Mouse (Mus musculus): ENCODE measurements around the gene Zfp444. TPM values are rescaled to one million over a fixed set of nuclear protein-coding genes. Genes with fewer than 3 reads are reported as not detected.
A peak's percentile ranks its signal among the peaks of the same experiment; 100 is the strongest.

The Zfp444 gene
- polyA plus RNA-seq, 1 experiment from 2014 or later, result 79.4 TPM

- no peak overlapping the region for H3K27ac ChIP-seq (ENCODE audit: low read depth, low read length)
- H3K9ac ChIP-seq (replicated peaks; ENCODE audit: low read depth, low read length), result no peak overlapping the region
- no peaks in the 10 kb centered on the region for H3K27me3 ChIP-seq (ENCODE audit: control insufficient read depth, insufficient read depth, low read length)
- peaks cover 6% of the 10 kb centered on the region for H3K4me1 ChIP-seq (ENCODE audit: control insufficient read depth, insufficient read depth, low read length)
- ATAC-seq (ENCODE audit: low read depth), result no peak
- H3K36me3 ChIP-seq (ENCODE audit: control insufficient read depth, insufficient read depth, low read length), result no peaks in the 10 kb centered on the region
- 87% methylated on average over 7 of the region's 7 CpGs for WGBS
- no peaks in the 10 kb centered on the region for H3K9me3 ChIP-seq (ENCODE audit: control insufficient read depth, low read length)
- H3K4me2 ChIP-seq (ENCODE audit: low read depth, low read length), result no peak overlapping the region
- H3K4me3 ChIP-seq (ENCODE audit: low read depth, low read length), result no peak overlapping the region
These were observed 25.6 kb upstream of the Zfp444 start for GRCm38 (mm10) chr7:6146194-6146981.

- Histone ChIP-seq H3K9ac (replicated peaks; ENCODE audit: low read depth, low read length) (no peak overlapping the region), H3K4me1 (ENCODE audit: control insufficient read depth, insufficient read depth, low read length) (peaks cover 6% of the 10 kb centered on the region), H3K27ac (ENCODE audit: low read depth, low read length) (no peak overlapping the region), H3K36me3 (ENCODE audit: control insufficient read depth, insufficient read depth, low read length) (no peaks in the 10 kb centered on the region), H3K4me2 (ENCODE audit: low read depth, low read length) (no peak overlapping the region), H3K27me3 (ENCODE audit: control insufficient read depth, insufficient read depth, low read length) (no peaks in the 10 kb centered on the region), H3K9me3 (ENCODE audit: control insufficient read depth, low read length) (no peaks in the 10 kb centered on the region), H3K4me3 (ENCODE audit: low read depth, low read length) (no peak overlapping the region)
- WGBS, result 77% methylated on average over 2 of the region's 2 CpGs
- no peak for ATAC-seq (ENCODE audit: low read depth)
These were observed 25.1 kb upstream of the Zfp444 start for GRCm38 (mm10) chr7:6146982-6147325.

GRCm38 (mm10) chr7:6147688-6148087 is 24.3 kb upstream of the Zfp444 start:
- Histone ChIP-seq H3K36me3 (ENCODE audit: control insufficient read depth, insufficient read depth, low read length) (no peaks in the 10 kb centered on the region), H3K9ac (replicated peaks; ENCODE audit: low read depth, low read length) (no peak overlapping the region), H3K27me3 (ENCODE audit: control insufficient read depth, insufficient read depth, low read length) (no peaks in the 10 kb centered on the region), H3K4me2 (ENCODE audit: low read depth, low read length) (no peak overlapping the region), H3K4me3 (ENCODE audit: low read depth, low read length) (no peak overlapping the region), H3K4me1 (ENCODE audit: control insufficient read depth, insufficient read depth, low read length) (peaks cover 6% of the 10 kb centered on the region), H3K27ac (ENCODE audit: low read depth, low read length) (no peak overlapping the region), H3K9me3 (ENCODE audit: control insufficient read depth, low read length) (no peaks in the 10 kb centered on the region)
- 83% methylated on average over 5 of the region's 5 CpGs for WGBS
- ATAC-seq (ENCODE audit: low read depth), result no peak

- Histone ChIP-seq H3K4me3 (ENCODE audit: low read depth, low read length) (no peak overlapping the region), H3K27me3 (ENCODE audit: control insufficient read depth, insufficient read depth, low read length) (no peaks in the 10 kb centered on the region), H3K4me2 (ENCODE audit: low read depth, low read length) (no peak overlapping the region), H3K9me3 (ENCODE audit: control insufficient read depth, low read length) (no peaks in the 10 kb centered on the region), H3K27ac (ENCODE audit: low read depth, low read length) (no peak overlapping the region), H3K9ac (replicated peaks; ENCODE audit: low read depth, low read length) (no peak overlapping the region), H3K4me1 (ENCODE audit: control insufficient read depth, insufficient read depth, low read length) (peaks cover 19% of the 10 kb centered on the region), H3K36me3 (ENCODE audit: control insufficient read depth, insufficient read depth, low read length) (no peaks in the 10 kb centered on the region)
- no peak for ATAC-seq (ENCODE audit: low read depth)
- 93% methylated on average over 1 of the region's 1 CpGs for WGBS
These were observed 20.8 kb upstream of the Zfp444 start for GRCm38 (mm10) chr7:6151266-6151665.

- no peak overlapping the region for H3K4me2 ChIP-seq (ENCODE audit: low read depth, low read length)
- no peak overlapping the region for H3K4me3 ChIP-seq (ENCODE audit: low read depth, low read length)
- no peak overlapping the region for H3K27ac ChIP-seq (ENCODE audit: low read depth, low read length)
- H3K9me3 ChIP-seq (ENCODE audit: control insufficient read depth, low read length), result no peaks in the 10 kb centered on the region
- no peak overlapping the region for H3K9ac ChIP-seq (replicated peaks; ENCODE audit: low read depth, low read length)
- no peaks in the 10 kb centered on the region for H3K27me3 ChIP-seq (ENCODE audit: control insufficient read depth, insufficient read depth, low read length)
- no peak for ATAC-seq (ENCODE audit: low read depth)
- H3K4me1 ChIP-seq (ENCODE audit: control insufficient read depth, insufficient read depth, low read length), result peaks cover 22% of the 10 kb centered on the region
- WGBS, result 90% methylated on average over 3 of the region's 3 CpGs
- no peaks in the 10 kb centered on the region for H3K36me3 ChIP-seq (ENCODE audit: control insufficient read depth, insufficient read depth, low read length)
These were observed 20.0 kb upstream of the Zfp444 start for GRCm38 (mm10) chr7:6152036-6152435.

GRCm38 (mm10) chr7:6153131-6153530 is 18.9 kb upstream of the Zfp444 start:
- Histone ChIP-seq H3K4me1 (ENCODE audit: control insufficient read depth, insufficient read depth, low read length) (peaks cover 22% of the 10 kb centered on the region), H3K27ac (ENCODE audit: low read depth, low read length) (no peak overlapping the region), H3K4me3 (ENCODE audit: low read depth, low read length) (no peak overlapping the region), H3K27me3 (ENCODE audit: control insufficient read depth, insufficient read depth, low read length) (no peaks in the 10 kb centered on the region), H3K9me3 (ENCODE audit: control insufficient read depth, low read length) (no peaks in the 10 kb centered on the region), H3K36me3 (ENCODE audit: control insufficient read depth, insufficient read depth, low read length) (no peaks in the 10 kb centered on the region), H3K4me2 (ENCODE audit: low read depth, low read length) (no peak overlapping the region), H3K9ac (replicated peaks; ENCODE audit: low read depth, low read length) (no peak overlapping the region)
- ATAC-seq (ENCODE audit: low read depth), result no peak
- WGBS, result 92% methylated on average over 3 of the region's 3 CpGs

- ATAC-seq (ENCODE audit: low read depth), result no peak
- Histone ChIP-seq H3K27me3 (ENCODE audit: control insufficient read depth, insufficient read depth, low read length) (no peaks in the 10 kb centered on the region), H3K4me3 (ENCODE audit: low read depth, low read length) (peak overlapping the region; percentile 77), H3K9ac (replicated peaks; ENCODE audit: low read depth, low read length) (no peak overlapping the region), H3K4me1 (ENCODE audit: control insufficient read depth, insufficient read depth, low read length) (peaks cover 16% of the 10 kb centered on the region), H3K4me2 (ENCODE audit: low read depth, low read length) (no peak overlapping the region), H3K27ac (ENCODE audit: low read depth, low read length) (no peak overlapping the region), H3K9me3 (ENCODE audit: control insufficient read depth, low read length) (no peaks in the 10 kb centered on the region), H3K36me3 (ENCODE audit: control insufficient read depth, insufficient read depth, low read length) (no peaks in the 10 kb centered on the region)
- WGBS, result 77% methylated on average over 5 of the region's 5 CpGs
These were observed 17.9 kb upstream of the Zfp444 start for GRCm38 (mm10) chr7:6154164-6154563.

GRCm38 (mm10) chr7:6155031-6155872 is 16.8 kb upstream of the Zfp444 start:
- under 1% methylated on average over 65 of the region's 85 CpGs for WGBS

GRCm38 (mm10) chr7:6155901-6156411 is 16.1 kb upstream of the Zfp444 start, which contains the start of gene Zfp787:
Gene Zfp787 (minus strand): TSS chr7:6155997.
- Histone ChIP-seq H3K4me1 (ENCODE audit: control insufficient read depth, insufficient read depth, low read length) (peaks cover 16% of the 10 kb centered on the region), H3K27me3 (ENCODE audit: control insufficient read depth, insufficient read depth, low read length) (no peaks in the 10 kb centered on the region), H3K36me3 (ENCODE audit: control insufficient read depth, insufficient read depth, low read length) (no peaks in the 10 kb centered on the region), H3K9ac (replicated peaks; ENCODE audit: low read depth, low read length) (peak within 1 kb of the TSS; percentile 84), H3K9me3 (ENCODE audit: control insufficient read depth, low read length) (no peaks in the 10 kb centered on the region), H3K27ac (ENCODE audit: low read depth, low read length) (peak within 1 kb of the TSS; percentile 93), H3K4me3 (ENCODE audit: low read depth, low read length) (peak within 1 kb of the TSS; percentile 77), H3K4me2 (ENCODE audit: low read depth, low read length) (peak within 1 kb of the TSS; percentile 91)
- peak; percentile 98 for ATAC-seq (ENCODE audit: low read depth)
- under 1% methylated on average over 49 of the region's 54 CpGs for WGBS

More at GRCm38 (mm10) chr7:6155031-6155872, 16.8 kb upstream of the Zfp444 start:
- H3K4me3 ChIP-seq (ENCODE audit: low read depth, low read length), result peak overlapping the region; percentile 77
- peak overlapping the region; percentile 91 for H3K4me2 ChIP-seq (ENCODE audit: low read depth, low read length)
- H3K4me1 ChIP-seq (ENCODE audit: control insufficient read depth, insufficient read depth, low read length), result peaks cover 16% of the 10 kb centered on the region
- no peaks in the 10 kb centered on the region for H3K9me3 ChIP-seq (ENCODE audit: control insufficient read depth, low read length)
- H3K36me3 ChIP-seq (ENCODE audit: control insufficient read depth, insufficient read depth, low read length), result no peaks in the 10 kb centered on the region
- ATAC-seq (ENCODE audit: low read depth), result peak; percentile 76
- H3K27ac ChIP-seq (ENCODE audit: low read depth, low read length), result peak overlapping the region; percentile 93
- H3K9ac ChIP-seq (replicated peaks; ENCODE audit: low read depth, low read length), result peak overlapping the region; percentile 84
- H3K27me3 ChIP-seq (ENCODE audit: control insufficient read depth, insufficient read depth, low read length), result no peaks in the 10 kb centered on the region

Data from neural tube, embryonic 14.5 days (tissue).